Mouse (Mus musculus) heart, embryonic 12.5 days (tissue): ENCODE data around the gene Adi1. TPM values are rescaled to one million over a fixed set of nuclear protein-coding genes. Genes with fewer than 3 reads are reported as not detected.

Source experiments
- ATAC-seq: fragments of 200-750 bp; cut with Nextera tagmentation; 2 replicates; pipeline ENCODE4 v1.8.0; 2017; ENCODE audit warnings: moderate TSS enrichment, moderate library complexity; ENCODE audit not compliant: insufficient number of reproducible peaks, low FRiP score
- H3K27ac ChIP-seq: fragments of 300-500 bp; sonication (generic); 2 replicates; pipeline ENCODE4 v1.5.1; 2016; ENCODE audit warnings: mild to moderate bottlenecking, moderate library complexity; ENCODE audit not compliant: poor library complexity, severe bottlenecking
- H3K27me3 ChIP-seq: fragments of 300-500 bp; sonication (generic); replicated peaks from 2 replicates; pipeline ENCODE4 v1.6.1; 2016; ENCODE audit warnings: mild to moderate bottlenecking, moderate library complexity
- H3K36me3 ChIP-seq: fragments of 300-500 bp; sonication (generic); 2 replicates; pipeline ENCODE4 v1.6.1; 2016; ENCODE audit warnings: mild to moderate bottlenecking, moderate library complexity
- H3K4me1 ChIP-seq: fragments of 300-500 bp; sonication (generic); replicated peaks from 2 replicates; pipeline ENCODE4 v1.6.1; 2016; ENCODE audit warnings: mild to moderate bottlenecking
- H3K4me2 ChIP-seq: fragments of 300-500 bp; sonication (generic); 2 replicates; pipeline ENCODE4 v1.6.1; 2016; ENCODE audit warnings: mild to moderate bottlenecking, moderate library complexity
- H3K4me3 ChIP-seq: fragments of 300-500 bp; sonication (generic); 2 replicates; pipeline ENCODE4 v1.5.1; 2016; ENCODE audit warnings: mild to moderate bottlenecking
- H3K9ac ChIP-seq: fragments of 300-500 bp; sonication (generic); 2 replicates; pipeline ENCODE4 v1.6.1; 2016; ENCODE audit warnings: mild to moderate bottlenecking, moderate library complexity
- H3K9me3 ChIP-seq: fragments of 300-500 bp; sonication (generic); replicated peaks from 2 replicates; pipeline ENCODE4 v1.6.1; 2016; ENCODE audit warnings: mild to moderate bottlenecking, moderate library complexity
- WGBS: fragments of 180-500 bp; shearing (Covaris S2); methylation state at CpG from one replicate; pipeline ENCODE4 v1.1.7; 2016; 5-methylcytosine and 5-hydroxymethylcytosine counted together
- polyA plus RNA-seq: library from polyadenylated mRNA; unstranded; fragments of >200 nt; fragmentation: Nextera tagmentation; extraction: Ambion mirVana; gene quantifications from 2 replicates; pipeline ENCODE4 v1.2.1, GENCODE M21; 2016

Adi1 gene
- polyA plus RNA-seq, 1 experiment from 2014 or later, result 42.2 TPM

- no peaks in the 10 kb centered on the region for H3K27me3 ChIP-seq
- H3K9ac ChIP-seq, result no peak overlapping the region
- H3K4me1 ChIP-seq, result peaks cover 11% of the 10 kb centered on the region
- WGBS, result 56% methylated on average over 4 of the region's 4 CpGs
- no peak overlapping the region for H3K4me3 ChIP-seq
- H3K9me3 ChIP-seq, result no peaks in the 10 kb centered on the region
- no peak overlapping the region for H3K4me2 ChIP-seq
- no peak for ATAC-seq
- no peak overlapping the region for H3K27ac ChIP-seq
- no peaks in the 10 kb centered on the region for H3K36me3 ChIP-seq
Observed at GRCm38 (mm10) chr12:28666734-28667133, 8.3 kb upstream of the Adi1 start.

- Histone ChIP-seq H3K27me3 (no peaks in the 10 kb centered on the region), H3K36me3 (no peaks in the 10 kb centered on the region), H3K27ac (no peak overlapping the region), H3K4me1 (peaks cover 11% of the 10 kb centered on the region), H3K4me2 (no peak overlapping the region), H3K9ac (no peak overlapping the region), H3K4me3 (no peak overlapping the region), H3K9me3 (no peaks in the 10 kb centered on the region)
- ATAC-seq, result no peak
- 21% methylated on average over 8 of the region's 8 CpGs for WGBS
Observed at GRCm38 (mm10) chr12:28667287-28667686, 7.7 kb upstream of the Adi1 start.

GRCm38 (mm10) chr12:28674038-28674720 lies 852 bp upstream of the Adi1 start:
- no peak overlapping the region for H3K4me3 ChIP-seq
- H3K27me3 ChIP-seq, result no peaks in the 10 kb centered on the region
- H3K9ac ChIP-seq, result no peak overlapping the region
- ATAC-seq, result no peak
- WGBS, result 79% methylated on average over 10 of the region's 10 CpGs
- H3K4me2 ChIP-seq, result peak overlapping the region; percentile 72; the same call in 1 of the 2 replicates
- H3K27ac ChIP-seq, result no peak overlapping the region
- H3K4me1 ChIP-seq, result peaks cover 12% of the 10 kb centered on the region
- H3K9me3 ChIP-seq, result no peaks in the 10 kb centered on the region
- H3K36me3 ChIP-seq, result peaks cover 19% of the 10 kb centered on the region

GRCm38 (mm10) chr12:28675925-28676209 lies 836 bp downstream of the Adi1 start:
- WGBS, result 64% methylated on average over 5 of the region's 5 CpGs
- ATAC-seq, result no peak; the same call in 1 of the 2 replicates
- Histone ChIP-seq H3K36me3 (peaks cover 24% of the 10 kb centered on the region), H3K4me2 (peak overlapping the region; percentile 72), H3K27me3 (no peaks in the 10 kb centered on the region), H3K4me1 (peaks cover 12% of the 10 kb centered on the region), H3K9ac (peak overlapping the region; percentile 69), H3K9me3 (no peaks in the 10 kb centered on the region), H3K27ac (peak overlapping the region; percentile 90), H3K4me3 (peak overlapping the region; percentile 69)

- Histone ChIP-seq H3K36me3 (peaks cover 26% of the 10 kb centered on the region), H3K4me2 (no peak overlapping the region), H3K27me3 (no peaks in the 10 kb centered on the region), H3K9ac (no peak overlapping the region), H3K4me1 (no peaks in the 10 kb centered on the region), H3K9me3 (no peaks in the 10 kb centered on the region), H3K27ac (no peak overlapping the region), H3K4me3 (no peak overlapping the region)
- no peak for ATAC-seq
- WGBS, result 72% methylated on average over 1 of the region's 1 CpGs
Observed at GRCm38 (mm10) chr12:28684674-28685073, 9.6 kb downstream of the Adi1 start.

GRCm38 (mm10) chr12:28685771-28686170 lies 10.7 kb downstream of the Adi1 start:
- peaks cover 36% of the 10 kb centered on the region for H3K36me3 ChIP-seq
- no peak overlapping the region for H3K4me3 ChIP-seq
- 72% methylated on average over 3 of the region's 3 CpGs for WGBS
- no peaks in the 10 kb centered on the region for H3K27me3 ChIP-seq
- no peaks in the 10 kb centered on the region for H3K9me3 ChIP-seq
- no peak for ATAC-seq
- H3K9ac ChIP-seq, result no peak overlapping the region
- H3K4me1 ChIP-seq, result no peaks in the 10 kb centered on the region
- no peak overlapping the region for H3K27ac ChIP-seq
- H3K4me2 ChIP-seq, result no peak overlapping the region

- WGBS, result 75% methylated on average over 8 of the region's 8 CpGs
- H3K4me1 ChIP-seq, result no peaks in the 10 kb centered on the region
- H3K4me2 ChIP-seq, result no peak overlapping the region
- H3K9ac ChIP-seq, result no peak overlapping the region
- no peaks in the 10 kb centered on the region for H3K9me3 ChIP-seq
- H3K4me3 ChIP-seq, result no peak overlapping the region
- H3K36me3 ChIP-seq, result peaks cover 40% of the 10 kb centered on the region
- H3K27ac ChIP-seq, result no peak overlapping the region
- H3K27me3 ChIP-seq, result no peaks in the 10 kb centered on the region
- ATAC-seq, result no peak
Observed at GRCm38 (mm10) chr12:28686199-28686879, 11.3 kb downstream of the Adi1 start.

- no peak overlapping the region for H3K4me3 ChIP-seq
- H3K9ac ChIP-seq, result no peak overlapping the region
- peaks cover 5% of the 10 kb centered on the region for H3K4me1 ChIP-seq
- no peak overlapping the region for H3K27ac ChIP-seq
- WGBS, result 91% methylated on average over 6 of the region's 6 CpGs
- H3K27me3 ChIP-seq, result no peaks in the 10 kb centered on the region
- no peak overlapping the region for H3K4me2 ChIP-seq
- no peak for ATAC-seq
- no peaks in the 10 kb centered on the region for H3K9me3 ChIP-seq
- peaks cover 41% of the 10 kb centered on the region for H3K36me3 ChIP-seq
Observed at GRCm38 (mm10) chr12:28688996-28689395, 14.0 kb downstream of the Adi1 start.

GRCm38 (mm10) chr12:28690730-28691129 lies 15.7 kb downstream of the Adi1 start:
- Histone ChIP-seq H3K4me2 (no peak overlapping the region), H3K27me3 (no peaks in the 10 kb centered on the region), H3K9me3 (no peaks in the 10 kb centered on the region), H3K9ac (no peak overlapping the region), H3K36me3 (peaks cover 38% of the 10 kb centered on the region), H3K27ac (no peak overlapping the region), H3K4me1 (peaks cover 22% of the 10 kb centered on the region), H3K4me3 (no peak overlapping the region)
- no peak for ATAC-seq
- WGBS, result 92% methylated on average over 7 of the region's 7 CpGs

- Histone ChIP-seq H3K36me3 (peaks cover 50% of the 10 kb centered on the region), H3K27ac (no peak overlapping the region), H3K4me1 (peaks cover 22% of the 10 kb centered on the region), H3K9ac (no peak overlapping the region), H3K4me2 (no peak overlapping the region), H3K4me3 (no peak overlapping the region), H3K27me3 (0 out of 2 replicates have a peak, but pooled peaks cover 4% of the 10 kb centered on the region), H3K9me3 (no peaks in the 10 kb centered on the region)
- no peak for ATAC-seq
- 60% methylated on average over 3 of the region's 3 CpGs for WGBS
Observed at GRCm38 (mm10) chr12:28693738-28694137, 18.7 kb downstream of the Adi1 start.

- no peak overlapping the region for H3K9ac ChIP-seq
- H3K27me3 ChIP-seq, result 0 out of 2 replicates have a peak, but pooled peaks cover 4% of the 10 kb centered on the region
- H3K9me3 ChIP-seq, result no peaks in the 10 kb centered on the region
- ATAC-seq, result peak; percentile 23; the same call in 1 of the 2 replicates
- H3K4me2 ChIP-seq, result no peak overlapping the region
- peaks cover 45% of the 10 kb centered on the region for H3K36me3 ChIP-seq
- H3K27ac ChIP-seq, result no peak overlapping the region
- no peak overlapping the region for H3K4me3 ChIP-seq
- peaks cover 22% of the 10 kb centered on the region for H3K4me1 ChIP-seq
- WGBS, result 51% methylated on average over 2 of the region's 2 CpGs
Observed at GRCm38 (mm10) chr12:28694231-28694630, 19.2 kb downstream of the Adi1 start.
